Mouse (Mus musculus) heart, embryonic 14.5 days (tissue): ENCODE results near the gene Abcg2. TPM values are rescaled to one million over a fixed set of nuclear protein-coding genes. Genes with fewer than 3 reads are reported as not detected.
"Not testable (repeated sequence)": the region's sequence is repeated elsewhere in the genome, so short reads cannot be mapped to it uniquely, and the experiment has no call there.

Experiments used
- ATAC-seq: fragments of 200-750 bp; cut with Nextera tagmentation; 2 replicates; pipeline ENCODE4 v1.8.0; 2017; ENCODE audit warnings: low read depth, moderate TSS enrichment; ENCODE audit not compliant: insufficient number of reproducible peaks, insufficient read depth, low FRiP score
- H3K27ac ChIP-seq, 2 experiments: fragments of 200-500 bp in 1 of 2; fragments of 300-500 bp in 1 of 2; sonication (generic) in 1 of 2; replicated peaks in 1 of 2; 2 replicates each; pipeline ENCODE4 v1.5.1; 2012 to 2014; ENCODE audit warnings: low read depth in 2 of 2, low read length in 2 of 2, control low read depth in 1 of 2, mild to moderate bottlenecking in 1 of 2, mixed read lengths in 1 of 2; ENCODE audit not compliant: control insufficient read depth in 1 of 2, insufficient read depth in 1 of 2
- H3K27me3 ChIP-seq: fragments of 300-500 bp; sonication (generic); 2 replicates; pipeline ENCODE4 v1.6.1; 2014; ENCODE audit warnings: mild to moderate bottlenecking, low read length, control low read depth; ENCODE audit not compliant: control insufficient read depth, insufficient read depth
- H3K36me3 ChIP-seq: fragments of 300-500 bp; sonication (generic); 2 replicates; pipeline ENCODE4 v1.6.1; 2014; ENCODE audit warnings: mild to moderate bottlenecking, control low read depth, low read length, mixed read lengths; ENCODE audit not compliant: control insufficient read depth, insufficient read depth
- H3K4me1 ChIP-seq, 2 experiments: fragments of 200-500 bp in 1 of 2; fragments of 300-500 bp in 1 of 2; sonication (generic) in 1 of 2; 2 replicates each; pipeline ENCODE4 v1.6.1; 2012 to 2014; ENCODE audit warnings: low read length in 2 of 2, control low read depth in 1 of 2, mixed read lengths in 1 of 2; ENCODE audit not compliant: control insufficient read depth in 2 of 2, insufficient read depth in 2 of 2
- H3K4me2 ChIP-seq: fragments of 300-500 bp; sonication (generic); 2 replicates; pipeline ENCODE4 v1.6.1; 2014; ENCODE audit warnings: mild to moderate bottlenecking, low read length
- H3K4me3 ChIP-seq, 2 experiments: fragments of 200-500 bp in 1 of 2; fragments of 300-500 bp in 1 of 2; sonication (generic) in 1 of 2; 2 replicates each; pipeline ENCODE4 v1.5.1; 2012 to 2014; ENCODE audit warnings: low read length in 2 of 2, mild to moderate bottlenecking in 2 of 2, control low read depth in 1 of 2, low read depth in 1 of 2, moderate library complexity in 1 of 2; ENCODE audit not compliant: control insufficient read depth in 1 of 2, insufficient read depth in 1 of 2
- H3K9ac ChIP-seq: fragments of 300-500 bp; sonication (generic); 2 replicates; pipeline ENCODE4 v1.6.1; 2014; ENCODE audit warnings: mild to moderate bottlenecking, low read length
- H3K9me3 ChIP-seq: fragments of 300-500 bp; sonication (generic); 2 replicates; pipeline ENCODE4 v1.6.1; 2016; ENCODE audit warnings: low read length, control low read depth; ENCODE audit not compliant: control insufficient read depth
- WGBS: fragments of 180-500 bp; shearing (Covaris S2); extraction: QIAGEN DNeasy Blood & Tissue Kit; methylation state at CpG from one replicate; pipeline ENCODE4 v1.1.7; 2014; 5-methylcytosine and 5-hydroxymethylcytosine counted together
- polyA plus RNA-seq: library from polyadenylated mRNA; unstranded; fragments of >200 nt; fragmentation: Nextera tagmentation; extraction: Ambion mirVana; gene quantifications from 2 replicates; pipeline ENCODE4 v1.2.1, GENCODE M21; 2014

Abcg2 gene
- 60.6 and 68.0 TPM in 2 replicates for polyA plus RNA-seq

GRCm38 (mm10) chr6:58584223-58584622 lies at the start of gene Abcg2:
Gene Abcg2, plus strand, starts transcription at chr6:58584523.
- H3K9ac ChIP-seq, H3K4me3 ChIP-seq, H3K9me3 ChIP-seq, ATAC-seq, H3K4me1 ChIP-seq, H3K27ac ChIP-seq, H3K27me3 ChIP-seq, H3K4me2 ChIP-seq, H3K36me3 ChIP-seq: not testable (repeated sequence)
- WGBS, result 78% methylated on average over 3 of the region's 3 CpGs

GRCm38 (mm10) chr6:58540263-58540662 lies 44.1 kb upstream of the Abcg2 start:
- ATAC-seq, H3K4me3 ChIP-seq, H3K4me1 ChIP-seq, H3K27me3 ChIP-seq, H3K36me3 ChIP-seq, H3K9me3 ChIP-seq, H3K4me2 ChIP-seq, H3K9ac ChIP-seq, H3K27ac ChIP-seq: not testable (repeated sequence)
- WGBS, result 57% methylated on average over 4 of the region's 4 CpGs

GRCm38 (mm10) chr6:58542852-58543251 lies 41.5 kb upstream of the Abcg2 start:
- H3K27ac ChIP-seq, H3K9me3 ChIP-seq, H3K4me1 ChIP-seq, ATAC-seq, H3K4me2 ChIP-seq, H3K36me3 ChIP-seq, H3K27me3 ChIP-seq, H3K4me3 ChIP-seq, H3K9ac ChIP-seq: not testable (repeated sequence)
- 56% methylated on average over 8 of the region's 8 CpGs for WGBS

- ATAC-seq, H3K4me3 ChIP-seq, H3K4me1 ChIP-seq, H3K27me3 ChIP-seq, H3K4me2 ChIP-seq, H3K36me3 ChIP-seq, H3K9ac ChIP-seq, H3K9me3 ChIP-seq, H3K27ac ChIP-seq: not testable (repeated sequence)
- 6% methylated on average over 2 of the region's 2 CpGs for WGBS
Observed at GRCm38 (mm10) chr6:58544971-58545370, 39.4 kb upstream of the Abcg2 start.

- WGBS, result 38% methylated on average over 5 of the region's 5 CpGs
- H3K27me3 ChIP-seq, H3K36me3 ChIP-seq, H3K4me2 ChIP-seq, H3K9me3 ChIP-seq, ATAC-seq, H3K4me3 ChIP-seq, H3K4me1 ChIP-seq, H3K27ac ChIP-seq, H3K9ac ChIP-seq: not testable (repeated sequence)
Observed at GRCm38 (mm10) chr6:58546050-58546449, 38.3 kb upstream of the Abcg2 start.

GRCm38 (mm10) chr6:58546816-58547215 lies 37.5 kb upstream of the Abcg2 start:
- no peak overlapping the region for H3K4me2 ChIP-seq
- H3K36me3 ChIP-seq, result no peaks in the 10 kb centered on the region
- ATAC-seq, result no peak
- no peak overlapping the region for H3K4me3 ChIP-seq
- H3K9ac ChIP-seq, result no peak overlapping the region
- no peaks in the 10 kb centered on the region for H3K4me1 ChIP-seq
- H3K27me3 ChIP-seq, result no peaks in the 10 kb centered on the region
- 8% methylated on average over 4 of the region's 4 CpGs for WGBS
- no peaks in the 10 kb centered on the region for H3K9me3 ChIP-seq
- H3K27ac ChIP-seq, result no peak overlapping the region

- not testable (repeated sequence) for H3K27ac ChIP-seq, H3K9me3 ChIP-seq, H3K27me3 ChIP-seq, H3K4me1 ChIP-seq, H3K4me2 ChIP-seq, H3K4me3 ChIP-seq, ATAC-seq, H3K9ac ChIP-seq, H3K36me3 ChIP-seq
Observed at GRCm38 (mm10) chr6:58553812-58554211, 30.5 kb upstream of the Abcg2 start.

GRCm38 (mm10) chr6:58593987-58594844 lies 9.9 kb downstream of the Abcg2 start:
- H3K36me3 ChIP-seq, H3K4me2 ChIP-seq, H3K27me3 ChIP-seq, H3K4me3 ChIP-seq, ATAC-seq, H3K4me1 ChIP-seq, H3K9me3 ChIP-seq, H3K27ac ChIP-seq, H3K9ac ChIP-seq: not testable (repeated sequence)
- 38% methylated on average over 3 of the region's 3 CpGs for WGBS
